Mouse (Mus musculus): Measurements from ENCODE around the gene Usp30. TPM values are rescaled to one million over a fixed set of nuclear protein-coding genes. Genes with fewer than 3 reads are reported as not detected.

Usp30 gene
- polyA plus RNA-seq, 3 experiments from 2014 or later, result 2.1 to 3.5 (median 2.7) TPM

- ATAC-seq, result no peak
These were observed 2.3 kb downstream of the Usp30 start for GRCm38 (mm10) chr5:114067543-114067942.

DNA sequence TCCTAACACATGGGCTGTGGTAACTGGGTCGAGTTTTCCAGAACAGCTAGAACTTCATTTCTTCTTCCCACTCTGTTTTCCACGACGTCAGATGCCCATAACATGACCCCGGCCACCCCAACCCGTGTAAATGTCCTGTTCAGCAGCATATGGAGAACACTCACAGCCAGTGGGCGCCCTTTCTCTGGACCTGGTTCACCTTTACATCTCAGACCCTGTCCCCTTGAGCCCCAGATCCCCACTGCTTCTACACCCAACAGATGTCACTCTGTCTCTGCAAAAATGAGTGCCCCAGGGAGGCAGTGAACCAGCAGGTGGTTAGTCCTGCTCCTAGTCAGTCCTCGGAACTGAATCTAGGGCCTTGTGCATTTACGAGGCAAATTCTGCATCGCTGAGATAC lies 2.7 kb downstream of the Usp30 start:
- ATAC-seq, result no peak

- ATAC-seq, result no peak
These were observed 5.6 kb downstream of the Usp30 start for GRCm38 (mm10) chr5:114070858-114071257.

DNA sequence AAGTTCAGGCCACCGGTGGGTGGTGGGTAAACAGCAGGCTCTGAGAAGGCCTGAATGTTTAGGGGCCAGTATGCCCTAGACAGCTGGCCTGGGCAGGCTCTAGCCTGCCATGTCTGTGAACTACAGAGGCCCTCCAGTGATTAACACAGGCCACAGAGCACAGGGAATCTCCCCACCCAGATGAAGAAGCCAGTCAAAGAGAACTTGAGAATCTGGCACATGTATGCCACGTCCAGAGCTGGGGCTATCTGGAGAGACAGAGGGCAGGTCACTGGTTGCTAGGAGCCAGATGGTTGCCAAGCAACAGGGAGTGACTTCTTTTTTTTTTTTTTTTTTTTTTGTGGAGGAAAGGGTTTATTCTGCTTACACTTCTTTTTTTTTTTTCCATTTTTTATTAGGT lies 7.0 kb downstream of the Usp30 start:
- no peak for ATAC-seq

DNA sequence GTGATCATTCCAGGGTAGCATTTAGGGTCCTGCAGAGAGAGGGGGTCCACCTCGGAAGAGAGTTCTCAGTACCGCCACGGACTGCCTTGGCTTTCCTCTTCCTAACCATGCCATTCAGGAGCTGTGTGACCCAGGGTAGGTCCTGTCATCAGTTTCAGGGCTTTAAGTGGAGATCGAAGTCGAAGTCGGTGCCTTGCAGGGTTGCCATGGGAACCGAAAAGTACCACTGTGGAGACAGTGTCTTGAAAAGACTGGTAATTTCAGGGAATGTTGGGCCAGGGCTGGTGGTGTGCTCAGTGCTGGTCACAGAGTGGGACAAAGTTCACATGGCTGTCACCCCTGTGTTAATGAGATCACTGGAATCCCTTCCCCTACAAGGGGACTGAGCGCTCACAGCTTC lies 11.7 kb downstream of the Usp30 start:
- no peak for ATAC-seq

GRCm38 (mm10) chr5:114085501-114085900 lies 20.2 kb downstream of the Usp30 start:
- ATAC-seq, result no peak

DNA sequence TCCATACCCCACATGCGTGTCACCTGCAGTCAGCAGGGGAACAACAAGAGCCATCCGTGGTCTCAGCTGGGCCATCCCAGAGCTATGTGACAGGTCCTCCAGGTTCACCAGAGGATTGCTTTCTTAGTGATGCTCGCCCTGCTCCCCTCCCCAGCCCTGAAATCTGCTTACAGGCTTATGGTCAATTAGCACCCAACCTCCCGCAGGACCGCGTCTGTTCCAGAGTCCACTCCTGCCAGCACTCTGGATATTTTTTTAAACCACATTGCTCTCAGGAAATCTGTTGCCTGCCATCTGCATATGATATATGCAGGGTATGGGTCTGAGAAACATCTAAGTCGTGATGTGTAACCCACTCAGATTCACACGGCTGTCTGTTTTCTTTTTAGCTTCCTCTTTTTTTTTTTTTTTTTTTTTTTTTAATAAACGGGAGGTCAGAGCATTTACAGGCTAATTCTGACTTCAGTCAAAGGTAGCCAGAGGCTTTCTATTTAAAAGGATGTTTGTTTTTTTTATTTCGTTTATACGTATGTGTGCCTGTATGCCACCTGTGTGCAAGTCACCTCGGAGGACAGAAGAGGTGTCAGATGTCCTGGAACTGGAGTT lies 22.7 kb downstream of the Usp30 start:
- ATAC-seq, result no peak

- ATAC-seq, result no peak
These were observed 25.3 kb downstream of the Usp30 start for GRCm38 (mm10) chr5:114090421-114091013.

- ATAC-seq, result no peak
These were observed 26.0 kb downstream of the Usp30 start, which contains the start of gene Svop for GRCm38 (mm10) chr5:114091057-114091807. Gene Svop, minus strand, starts transcription at chr5:114091570.

GRCm38 (mm10) chr5:114099709-114100389 lies 34.6 kb downstream of the Usp30 start:
- peak; percentile 77 for ATAC-seq

- peak; percentile 35 for ATAC-seq
These were observed 35.3 kb downstream of the Usp30 start for GRCm38 (mm10) chr5:114100390-114101099.

DNA sequence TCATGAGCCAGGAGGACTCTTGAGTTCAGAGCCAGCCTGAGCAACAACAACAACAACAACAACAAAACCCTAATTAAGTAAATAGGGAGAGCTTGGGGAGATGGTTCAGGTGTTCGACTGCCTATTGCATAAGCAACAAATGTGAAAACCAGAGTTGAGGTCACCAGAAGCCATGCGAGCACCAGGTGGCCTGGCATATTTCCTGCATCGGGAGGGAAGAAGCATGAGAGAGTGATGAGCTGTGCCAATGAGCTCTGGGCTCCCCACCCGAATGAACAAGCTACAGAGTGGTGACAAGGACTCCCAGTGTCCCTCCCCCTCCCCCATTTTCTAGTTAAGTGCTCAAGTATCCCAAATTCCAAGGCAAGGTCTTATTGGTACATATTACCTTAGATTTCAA lies 36.6 kb downstream of the Usp30 start:
- no peak for ATAC-seq

GRCm38 (mm10) chr5:114102807-114103206 lies 37.5 kb downstream of the Usp30 start:
- no peak for ATAC-seq

- ATAC-seq, result no peak
These were observed 41.2 kb downstream of the Usp30 start for GRCm38 (mm10) chr5:114106391-114106935.

DNA sequence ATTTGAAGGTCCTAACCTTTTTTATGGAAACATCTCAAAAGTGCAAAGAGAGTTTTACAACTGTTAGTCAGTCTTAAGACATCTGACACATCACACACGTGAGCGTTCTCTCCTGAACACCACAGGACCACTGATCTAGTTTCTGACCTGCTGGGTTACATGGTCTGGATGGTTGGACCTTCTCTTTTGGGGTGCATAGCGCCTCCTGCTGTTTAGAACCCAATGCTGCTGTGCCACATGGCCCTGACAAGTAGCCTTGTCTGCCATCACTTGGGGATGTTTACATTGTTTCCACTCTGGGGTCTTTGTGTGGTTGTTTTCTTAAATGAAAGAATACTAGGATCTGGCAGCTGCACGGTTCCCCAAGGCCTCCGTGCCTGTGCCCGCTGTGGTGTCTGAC lies 48.1 kb downstream of the Usp30 start:
- ATAC-seq, result no peak

DNA sequence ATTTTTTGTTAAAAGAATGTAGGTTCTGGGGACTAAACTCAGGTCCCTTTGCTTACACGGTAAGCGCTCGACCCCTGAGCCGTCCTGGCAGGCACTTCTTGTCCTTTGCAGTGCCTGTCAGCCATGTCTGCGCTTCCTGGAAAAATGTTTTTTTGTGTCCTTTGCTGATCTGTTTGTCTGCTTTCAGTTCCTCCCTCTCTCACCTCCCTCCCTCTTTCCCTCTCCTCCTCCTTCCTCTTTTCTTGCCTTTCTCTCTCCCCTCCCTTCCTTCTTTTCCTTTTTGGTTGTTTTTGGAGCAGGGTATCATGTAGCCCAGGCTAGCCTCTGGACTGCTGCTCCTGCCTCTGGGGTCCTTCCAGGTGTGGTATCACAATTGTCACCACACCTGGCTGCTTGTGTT lies 49.8 kb downstream of the Usp30 start:
- ATAC-seq, result no peak

DNA sequence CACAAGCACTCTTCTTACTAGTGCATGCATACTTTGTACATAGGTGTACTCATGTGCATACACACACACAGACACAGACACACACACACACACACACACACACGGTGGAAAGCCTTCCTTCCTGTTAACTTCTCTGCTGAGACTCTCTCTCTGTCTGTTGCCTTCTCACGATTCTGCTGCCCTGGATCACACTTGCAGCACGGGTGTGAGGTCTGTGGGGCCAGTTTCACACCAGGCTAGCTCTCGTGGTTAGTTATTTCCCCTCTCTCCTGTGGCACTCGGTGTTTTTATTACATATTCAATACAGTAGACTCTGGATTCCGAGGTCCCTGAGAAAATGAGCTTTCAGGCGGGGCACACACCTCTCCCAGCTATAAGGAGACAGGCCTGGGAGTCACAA lies 51.3 kb downstream of the Usp30 start:
- no peak for ATAC-seq

- ATAC-seq, result no peak
These were observed 54.5 kb downstream of the Usp30 start for GRCm38 (mm10) chr5:114119806-114120205.

- ATAC-seq, result no peak
These were observed 60.7 kb downstream of the Usp30 start for GRCm38 (mm10) chr5:114126008-114126407.

DNA sequence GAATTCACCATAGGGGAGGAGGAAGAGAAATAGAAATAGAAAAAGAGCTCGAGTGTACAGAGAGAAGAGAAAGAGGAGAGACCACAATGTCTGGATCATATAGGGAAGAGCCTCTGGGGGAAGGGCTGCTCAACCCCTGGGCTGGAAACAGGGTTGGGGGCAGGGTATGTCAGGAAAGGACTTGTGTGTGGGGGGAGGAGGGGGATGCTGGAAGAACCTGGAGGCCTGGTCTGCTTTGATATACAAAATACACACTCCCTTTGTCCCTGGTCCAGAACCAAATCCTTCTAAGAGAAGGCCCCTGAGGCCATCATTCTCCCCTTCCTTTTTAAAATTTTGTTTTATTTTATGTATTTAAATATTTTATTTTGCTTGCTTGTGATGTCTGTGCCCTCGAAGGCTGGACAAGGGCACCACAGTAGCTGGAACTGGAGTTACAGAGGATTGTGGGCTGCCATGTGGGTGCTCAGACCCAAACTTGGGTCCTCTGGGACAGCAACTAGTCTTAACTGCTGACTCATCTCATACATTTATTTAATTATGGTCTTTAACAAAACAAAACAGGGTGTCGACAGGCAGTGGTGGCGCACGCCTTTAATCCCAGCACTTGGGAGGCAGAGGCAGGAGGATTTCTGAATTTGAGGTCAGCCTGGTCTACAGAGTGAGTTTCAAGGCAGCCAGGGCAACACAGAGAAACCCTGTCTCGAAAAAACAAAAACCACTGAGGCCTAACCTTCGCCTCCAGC lies 61.4 kb downstream of the Usp30 start:
- no peak for ATAC-seq
